Mouse (Mus musculus): Measurements from ENCODE around the gene Pbp2. TPM values are rescaled to one million over a fixed set of nuclear protein-coding genes. Genes with fewer than 3 reads are reported as not detected.

Gene Pbp2
- polyA plus RNA-seq, 1 experiment from 2014 or later, result not detected

DNA sequence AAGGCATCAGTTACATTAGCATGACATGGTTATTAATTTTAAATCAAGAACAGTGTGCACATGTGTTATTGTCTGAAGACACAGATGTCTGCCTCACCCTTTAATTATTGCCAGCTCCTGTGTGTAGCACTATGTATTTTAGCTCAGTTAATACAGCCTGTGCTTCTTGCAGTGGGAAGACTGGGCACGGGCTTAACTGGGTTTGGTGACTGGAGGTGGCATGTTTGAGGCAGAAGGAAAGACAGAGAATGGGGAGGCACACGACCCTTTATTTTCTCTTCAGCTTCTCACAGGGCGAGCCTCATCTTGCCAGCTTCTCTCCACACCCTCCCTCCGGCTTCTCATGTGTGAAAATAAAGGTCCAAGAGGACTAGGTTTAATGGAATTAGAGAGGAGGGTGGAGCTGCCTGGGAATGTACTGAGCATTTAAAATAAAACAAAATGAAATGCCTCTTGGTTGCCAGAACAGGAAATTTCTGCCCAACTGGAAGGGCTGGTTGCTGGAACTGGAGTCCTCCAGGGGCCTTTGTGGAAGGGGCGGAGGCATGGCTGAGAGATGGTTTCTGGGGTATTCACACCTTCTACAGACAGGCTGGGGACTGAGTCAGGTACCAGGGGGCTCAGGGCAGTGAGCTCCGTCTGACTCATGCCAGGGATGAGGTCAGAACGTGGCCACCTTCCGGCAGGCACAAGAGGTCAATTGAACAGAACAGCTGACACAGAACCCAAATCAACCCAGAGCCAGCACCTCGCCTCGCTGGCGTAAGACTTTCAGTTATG lies 14.9 kb downstream of the Pbp2 start:
- Histone ChIP-seq H3K9ac (ENCODE audit: low read depth, low read length) (no peak overlapping the region), H3K4me2 (ENCODE audit: low read depth, low read length) (no peak overlapping the region), H3K36me3 (ENCODE audit: control insufficient read depth, insufficient read depth) (no peaks in the 10 kb centered on the region), H3K9me3 (replicated peaks; ENCODE audit: control insufficient read depth, low read length) (no peaks in the 10 kb centered on the region), H3K27me3 (ENCODE audit: control insufficient read depth, insufficient read depth, low read depth, low read length) (no peaks in the 10 kb centered on the region), H3K4me1 (ENCODE audit: control insufficient read depth, low read depth, low read length) (no peaks in the 10 kb centered on the region), H3K27ac (ENCODE audit: low read length) (no peak overlapping the region), H3K4me3 (ENCODE audit: low read depth, low read length) (no peak overlapping the region)
- ATAC-seq (ENCODE audit: low read depth), result no peak
- 71% methylated on average over 11 of the region's 11 CpGs for WGBS (ENCODE audit: insufficient replicate concordance)

DNA sequence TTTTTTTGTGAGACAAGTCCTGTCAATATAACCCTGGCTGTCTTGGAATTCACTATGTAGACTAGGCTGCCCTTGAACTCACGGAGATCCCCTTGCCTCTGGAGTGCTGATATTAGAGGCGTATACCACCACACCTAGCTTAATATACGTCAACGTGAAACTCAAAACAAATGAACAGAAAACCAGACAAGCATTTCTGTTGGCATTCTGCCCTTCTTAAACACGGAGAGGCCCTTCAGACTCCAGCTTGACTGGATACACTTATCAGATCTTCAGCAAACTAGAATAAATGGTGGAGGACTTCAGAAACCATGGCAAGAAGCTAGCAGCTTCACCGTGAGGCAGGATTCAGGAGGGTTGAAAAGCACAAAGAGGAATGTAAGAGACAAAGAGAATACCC lies 16.1 kb downstream of the Pbp2 start:
- H3K9ac ChIP-seq (ENCODE audit: low read depth, low read length), result no peak overlapping the region
- H3K4me3 ChIP-seq (ENCODE audit: low read depth, low read length), result no peak overlapping the region
- 60% methylated on average over 6 of the region's 6 CpGs for WGBS (ENCODE audit: insufficient replicate concordance)
- no peaks in the 10 kb centered on the region for H3K27me3 ChIP-seq (ENCODE audit: control insufficient read depth, insufficient read depth, low read depth, low read length)
- H3K36me3 ChIP-seq (ENCODE audit: control insufficient read depth, insufficient read depth), result no peaks in the 10 kb centered on the region
- H3K4me1 ChIP-seq (ENCODE audit: control insufficient read depth, low read depth, low read length), result no peaks in the 10 kb centered on the region
- no peak overlapping the region for H3K27ac ChIP-seq (ENCODE audit: low read length)
- H3K9me3 ChIP-seq (replicated peaks; ENCODE audit: control insufficient read depth, low read length), result no peaks in the 10 kb centered on the region
- H3K4me2 ChIP-seq (ENCODE audit: low read depth, low read length), result no peak overlapping the region
- ATAC-seq (ENCODE audit: low read depth), result no peak

DNA sequence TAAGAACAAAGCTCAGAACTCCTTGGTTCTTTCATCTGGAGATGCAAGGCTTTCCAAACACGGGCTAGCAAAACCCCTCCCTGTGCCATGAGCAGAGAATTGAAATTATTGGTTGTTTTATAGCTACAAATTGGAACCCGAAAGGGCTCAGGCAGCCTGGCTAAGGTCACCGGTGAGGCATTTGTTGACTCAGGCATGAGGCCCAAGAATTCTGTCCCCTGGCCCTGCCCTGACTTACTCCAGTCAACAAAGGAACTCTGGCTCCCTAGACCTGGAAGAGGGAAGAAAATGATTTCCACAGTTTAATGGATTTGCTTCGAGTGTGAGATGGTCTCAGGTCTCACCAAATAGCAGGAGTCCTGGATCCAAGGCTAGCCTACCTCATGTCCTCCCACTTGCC lies 17.8 kb downstream of the Pbp2 start:
- no peaks in the 10 kb centered on the region for H3K27me3 ChIP-seq (ENCODE audit: control insufficient read depth, insufficient read depth, low read depth, low read length)
- H3K9ac ChIP-seq (ENCODE audit: low read depth, low read length), result no peak overlapping the region
- H3K4me3 ChIP-seq (ENCODE audit: low read depth, low read length), result no peak overlapping the region
- no peaks in the 10 kb centered on the region for H3K4me1 ChIP-seq (ENCODE audit: control insufficient read depth, low read depth, low read length)
- ATAC-seq (ENCODE audit: low read depth), result no peak
- WGBS (ENCODE audit: insufficient replicate concordance), result 55% methylated on average over 4 of the region's 4 CpGs
- no peak overlapping the region for H3K27ac ChIP-seq (ENCODE audit: low read length)
- H3K9me3 ChIP-seq (replicated peaks; ENCODE audit: control insufficient read depth, low read length), result no peaks in the 10 kb centered on the region
- H3K4me2 ChIP-seq (ENCODE audit: low read depth, low read length), result no peak overlapping the region
- H3K36me3 ChIP-seq (ENCODE audit: control insufficient read depth, insufficient read depth), result no peaks in the 10 kb centered on the region

DNA sequence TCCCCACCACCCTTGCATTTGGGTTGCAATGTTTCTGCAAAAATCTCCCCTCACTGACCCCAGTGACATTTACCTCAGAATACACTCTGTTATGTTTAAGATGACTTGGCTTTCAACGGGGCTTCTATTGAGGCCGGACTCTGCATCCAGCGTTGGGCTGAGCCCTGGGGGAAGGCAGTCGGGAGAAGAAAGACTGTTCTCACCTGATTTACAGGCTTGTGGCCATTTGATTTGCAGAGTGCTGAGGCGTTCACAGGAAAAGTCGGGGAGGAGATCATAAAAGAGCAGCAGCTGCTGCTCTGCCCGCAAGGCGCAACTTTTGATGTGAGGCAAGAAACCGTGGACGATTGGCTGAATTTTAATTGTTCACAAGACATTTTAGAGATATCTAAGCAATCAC lies 30.3 kb downstream of the Pbp2 start:
- no peaks in the 10 kb centered on the region for H3K36me3 ChIP-seq (ENCODE audit: control insufficient read depth, insufficient read depth)
- no peaks in the 10 kb centered on the region for H3K4me1 ChIP-seq (ENCODE audit: control insufficient read depth, low read depth, low read length)
- H3K9me3 ChIP-seq (replicated peaks; ENCODE audit: control insufficient read depth, low read length), result no peaks in the 10 kb centered on the region
- H3K27ac ChIP-seq (ENCODE audit: low read length), result no peak overlapping the region
- no peaks in the 10 kb centered on the region for H3K27me3 ChIP-seq (ENCODE audit: control insufficient read depth, insufficient read depth, low read depth, low read length)
- ATAC-seq (ENCODE audit: low read depth), result no peak
- no peak overlapping the region for H3K4me3 ChIP-seq (ENCODE audit: low read depth, low read length)
- H3K4me2 ChIP-seq (ENCODE audit: low read depth, low read length), result no peak overlapping the region
- H3K9ac ChIP-seq (ENCODE audit: low read depth, low read length), result no peak overlapping the region
- WGBS (ENCODE audit: insufficient replicate concordance), result 45% methylated on average over 10 of the region's 10 CpGs

DNA sequence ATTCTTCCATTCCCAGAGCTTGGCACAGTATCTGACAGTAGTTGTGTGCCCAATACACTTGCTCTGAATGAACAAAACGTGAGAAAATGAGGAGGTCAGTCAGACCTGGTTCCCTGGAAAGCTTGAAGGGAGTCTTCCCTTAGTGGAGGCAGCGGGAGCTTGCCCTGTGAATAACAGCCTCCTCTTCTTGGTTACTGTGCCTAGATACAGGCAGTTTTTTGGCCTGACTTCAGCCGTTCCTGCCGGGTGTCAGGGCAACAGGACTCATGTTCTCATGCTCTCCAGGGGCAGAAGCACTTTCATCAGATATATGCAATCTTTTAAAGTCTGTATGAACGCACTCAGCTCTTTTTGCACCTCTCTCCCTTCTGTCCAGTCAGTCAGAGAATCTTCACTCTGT lies 30.9 kb downstream of the Pbp2 start:
- Histone ChIP-seq H3K9me3 (replicated peaks; ENCODE audit: control insufficient read depth, low read length) (no peaks in the 10 kb centered on the region), H3K4me3 (ENCODE audit: low read depth, low read length) (no peak overlapping the region), H3K4me1 (ENCODE audit: control insufficient read depth, low read depth, low read length) (no peaks in the 10 kb centered on the region), H3K4me2 (ENCODE audit: low read depth, low read length) (no peak overlapping the region), H3K9ac (ENCODE audit: low read depth, low read length) (no peak overlapping the region), H3K36me3 (ENCODE audit: control insufficient read depth, insufficient read depth) (no peaks in the 10 kb centered on the region), H3K27ac (ENCODE audit: low read length) (no peak overlapping the region), H3K27me3 (ENCODE audit: control insufficient read depth, insufficient read depth, low read depth, low read length) (no peaks in the 10 kb centered on the region)
- WGBS (ENCODE audit: insufficient replicate concordance), result 56% methylated on average over 5 of the region's 5 CpGs
- no peak for ATAC-seq (ENCODE audit: low read depth)

DNA sequence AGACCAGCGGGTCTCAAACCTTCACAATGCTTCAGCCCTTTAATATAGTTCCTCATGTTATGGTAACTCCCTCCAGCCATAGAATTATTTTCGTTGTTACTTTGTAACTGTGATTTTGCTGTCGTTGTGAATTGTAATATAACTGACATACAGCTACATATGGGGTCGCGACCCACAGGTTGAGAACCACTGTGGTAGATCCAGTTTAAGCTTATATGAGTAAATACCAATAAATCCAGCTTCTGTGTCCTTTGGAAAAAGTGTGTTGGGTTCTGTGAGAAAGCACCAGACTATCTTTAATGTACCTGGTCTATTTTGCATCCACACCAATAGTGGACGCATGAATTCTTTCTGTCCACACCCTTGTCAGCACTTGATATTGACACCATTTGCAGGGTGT lies 31.9 kb downstream of the Pbp2 start:
- Histone ChIP-seq H3K4me1 (ENCODE audit: control insufficient read depth, low read depth, low read length) (no peaks in the 10 kb centered on the region), H3K27ac (ENCODE audit: low read length) (no peak overlapping the region)
- 62% methylated on average over 6 of the region's 6 CpGs for WGBS (ENCODE audit: insufficient replicate concordance)

DNA sequence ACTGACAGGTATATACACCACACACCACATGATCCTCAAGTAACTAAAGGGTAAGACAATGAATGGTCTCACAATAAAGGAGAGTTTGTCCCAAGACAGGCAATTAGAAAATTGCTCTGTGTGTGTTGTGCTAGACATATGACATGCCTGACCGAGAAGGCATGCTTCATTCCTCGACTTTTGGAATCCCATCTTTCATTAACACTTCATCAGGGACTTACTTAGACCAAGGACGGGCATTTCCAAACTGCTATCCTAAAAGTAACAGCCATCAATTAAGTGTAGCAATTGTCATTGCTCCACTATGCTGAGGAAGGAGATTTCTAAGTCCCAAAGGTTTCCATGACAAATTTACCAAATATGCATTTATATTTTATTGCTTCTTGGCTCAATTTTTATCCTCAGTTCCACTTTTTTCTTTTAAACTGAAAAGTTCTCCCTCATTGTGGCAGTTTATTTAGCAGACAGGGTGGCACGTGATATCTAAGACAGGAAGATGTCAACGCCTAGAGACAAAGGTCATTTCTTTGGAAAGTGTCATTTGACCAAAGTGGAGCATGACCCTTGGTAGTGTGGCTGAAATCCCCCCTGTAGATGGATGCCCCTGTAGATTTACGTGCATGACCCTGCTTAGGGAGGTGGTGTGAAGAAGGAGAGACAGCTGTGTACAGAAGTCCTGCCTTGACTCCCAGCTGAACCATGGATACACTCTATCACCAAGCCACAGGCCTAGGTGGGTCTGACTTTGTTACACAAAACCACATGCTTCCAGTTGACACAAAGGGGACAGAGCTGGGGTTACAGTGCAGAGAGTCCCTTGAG lies 33.5 kb downstream of the Pbp2 start:
- no peak for ATAC-seq (ENCODE audit: low read depth)
- H3K27me3 ChIP-seq (ENCODE audit: control insufficient read depth, insufficient read depth, low read depth, low read length), result no peaks in the 10 kb centered on the region

More for the DNA sequence above, 31.9 kb downstream of the Pbp2 start:
- ATAC-seq (ENCODE audit: low read depth), result no peak
- no peak overlapping the region for H3K4me2 ChIP-seq (ENCODE audit: low read depth, low read length)
- no peaks in the 10 kb centered on the region for H3K9me3 ChIP-seq (replicated peaks; ENCODE audit: control insufficient read depth, low read length)
- no peaks in the 10 kb centered on the region for H3K27me3 ChIP-seq (ENCODE audit: control insufficient read depth, insufficient read depth, low read depth, low read length)
- no peak overlapping the region for H3K9ac ChIP-seq (ENCODE audit: low read depth, low read length)
- H3K4me3 ChIP-seq (ENCODE audit: low read depth, low read length), result no peak overlapping the region
- no peaks in the 10 kb centered on the region for H3K36me3 ChIP-seq (ENCODE audit: control insufficient read depth, insufficient read depth)

DNA sequence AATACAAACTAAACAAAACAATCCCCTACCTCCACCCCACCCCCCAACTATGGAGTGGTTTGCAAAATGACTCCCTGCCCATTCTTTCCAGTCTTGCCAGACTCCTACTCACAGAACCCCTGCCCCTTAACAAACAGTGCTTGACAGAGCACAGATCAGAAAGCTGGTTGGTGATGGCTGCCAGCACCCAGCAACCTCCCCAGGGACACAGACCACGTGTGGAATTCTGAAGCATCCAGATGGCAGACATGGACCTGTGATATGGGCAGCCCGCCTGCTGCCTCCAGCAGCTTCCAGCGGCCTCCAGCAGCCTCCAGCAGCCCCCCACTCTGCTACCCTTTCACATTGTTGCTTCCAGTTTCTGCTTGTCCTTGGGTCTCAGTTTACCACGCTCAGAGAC lies 35.0 kb downstream of the Pbp2 start:
- Histone ChIP-seq H3K4me3 (ENCODE audit: low read depth, low read length) (no peak overlapping the region), H3K27ac (ENCODE audit: low read length) (no peak overlapping the region), H3K36me3 (ENCODE audit: control insufficient read depth, insufficient read depth) (no peaks in the 10 kb centered on the region), H3K4me2 (ENCODE audit: low read depth, low read length) (no peak overlapping the region), H3K4me1 (ENCODE audit: control insufficient read depth, low read depth, low read length) (no peaks in the 10 kb centered on the region), H3K27me3 (ENCODE audit: control insufficient read depth, insufficient read depth, low read depth, low read length) (no peaks in the 10 kb centered on the region), H3K9me3 (replicated peaks; ENCODE audit: control insufficient read depth, low read length) (no peaks in the 10 kb centered on the region), H3K9ac (ENCODE audit: low read depth, low read length) (no peak overlapping the region)
- no peak for ATAC-seq (ENCODE audit: low read depth)
- 41% methylated on average over 4 of the region's 4 CpGs for WGBS (ENCODE audit: insufficient replicate concordance)

More for the DNA sequence above, 33.5 kb downstream of the Pbp2 start:
- Histone ChIP-seq H3K4me1 (ENCODE audit: control insufficient read depth, low read depth, low read length) (no peaks in the 10 kb centered on the region), H3K4me3 (ENCODE audit: low read depth, low read length) (no peak overlapping the region), H3K36me3 (ENCODE audit: control insufficient read depth, insufficient read depth) (no peaks in the 10 kb centered on the region), H3K4me2 (ENCODE audit: low read depth, low read length) (no peak overlapping the region), H3K9me3 (replicated peaks; ENCODE audit: control insufficient read depth, low read length) (no peaks in the 10 kb centered on the region), H3K27ac (ENCODE audit: low read length) (no peak overlapping the region), H3K9ac (ENCODE audit: low read depth, low read length) (no peak overlapping the region)
- WGBS (ENCODE audit: insufficient replicate concordance), result 51% methylated on average over 6 of the region's 6 CpGs

DNA sequence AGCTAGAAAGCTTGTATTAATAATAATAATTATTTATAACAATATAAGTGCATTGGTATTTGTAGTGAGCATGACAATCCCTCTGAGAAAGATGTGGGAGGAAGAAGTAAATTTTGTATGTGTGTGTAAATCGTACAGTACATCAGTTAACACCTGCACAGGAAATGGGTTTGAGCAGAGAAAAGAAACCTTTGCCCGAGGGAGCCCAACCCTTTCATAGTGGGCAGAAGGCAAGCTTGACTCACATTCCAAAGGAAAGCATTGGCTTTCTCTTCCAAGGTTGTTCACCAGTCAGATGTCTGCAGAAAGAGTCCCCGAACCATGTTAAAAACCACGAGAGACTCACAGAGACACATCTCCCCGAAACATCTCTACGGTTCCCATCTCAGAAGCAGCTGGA lies 37.1 kb downstream of the Pbp2 start:
- Histone ChIP-seq H3K4me1 (ENCODE audit: control insufficient read depth, low read depth, low read length) (no peaks in the 10 kb centered on the region), H3K9me3 (replicated peaks; ENCODE audit: control insufficient read depth, low read length) (no peaks in the 10 kb centered on the region), H3K36me3 (ENCODE audit: control insufficient read depth, insufficient read depth) (no peaks in the 10 kb centered on the region), H3K9ac (ENCODE audit: low read depth, low read length) (no peak overlapping the region), H3K4me3 (ENCODE audit: low read depth, low read length) (no peak overlapping the region), H3K27me3 (ENCODE audit: control insufficient read depth, insufficient read depth, low read depth, low read length) (no peaks in the 10 kb centered on the region), H3K27ac (ENCODE audit: low read length) (no peak overlapping the region), H3K4me2 (ENCODE audit: low read depth, low read length) (no peak overlapping the region)
- ATAC-seq (ENCODE audit: low read depth), result no peak
- 53% methylated on average over 6 of the region's 6 CpGs for WGBS (ENCODE audit: insufficient replicate concordance)

Measured in liver, embryonic 16.5 days (tissue).